Mouse (Mus musculus): Measurements from ENCODE around the gene Kxd1. TPM values are rescaled to one million over a fixed set of nuclear protein-coding genes. Genes with fewer than 3 reads are reported as not detected.

The Kxd1 gene
- polyA plus RNA-seq, 1 experiment from 2014 or later = 29.0 TPM

DNA sequence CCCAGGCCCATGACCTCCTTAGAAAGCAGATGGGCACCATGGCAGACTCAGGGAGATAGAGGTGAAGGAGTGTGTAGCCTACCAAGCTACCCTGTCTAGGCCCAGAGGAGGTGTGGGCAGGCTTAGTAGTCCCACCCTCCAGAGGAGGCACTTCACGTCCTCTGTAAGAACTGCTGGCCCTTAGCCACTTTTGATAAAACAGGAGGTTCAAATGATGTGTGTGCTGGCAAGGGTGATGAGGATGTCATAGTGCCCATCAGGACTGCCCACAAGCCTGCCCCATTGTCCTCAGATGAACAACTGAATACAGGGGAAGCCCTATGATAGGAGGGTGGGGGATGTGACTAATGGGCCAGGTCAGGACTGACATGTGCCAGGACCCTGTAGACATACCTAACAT is 25.1 kb upstream of the Kxd1 start:
- H3K27me3 ChIP-seq (ENCODE audit: control insufficient read depth, insufficient read depth, low read depth, low read length) = no peaks in the 10 kb centered on the region

DNA sequence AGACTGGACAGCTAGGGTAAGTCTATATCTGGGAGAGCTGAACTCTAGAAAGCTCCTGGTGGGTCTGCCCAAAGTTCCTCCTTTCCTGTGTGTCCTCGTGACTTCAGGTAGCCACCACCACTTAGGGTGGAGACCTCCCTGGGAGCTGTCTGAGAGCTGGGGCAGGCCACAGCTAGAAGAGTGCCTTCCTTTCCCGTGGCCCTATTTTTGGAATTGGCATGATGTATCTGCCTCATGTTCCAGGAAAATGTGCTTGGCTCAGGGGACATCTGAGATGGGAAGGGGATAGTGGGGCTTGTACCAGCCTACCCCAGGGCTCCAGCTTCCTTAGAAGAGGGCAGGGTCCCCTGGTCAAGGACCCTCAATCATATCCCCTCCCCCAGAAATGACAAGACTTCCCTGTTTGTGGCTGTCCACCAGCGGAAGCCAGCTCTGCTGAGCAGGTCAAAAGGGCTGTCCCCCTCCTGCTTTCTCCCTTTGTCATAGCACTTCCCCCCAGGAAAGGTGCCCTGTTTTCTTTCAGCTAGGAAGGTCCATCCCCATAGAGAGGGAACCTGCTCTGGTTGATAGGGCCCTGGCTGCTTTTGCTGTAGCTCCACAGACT is 23.9 kb upstream of the Kxd1 start:
- no peak overlapping the region for H3K4me2 ChIP-seq (ENCODE audit: low read depth, low read length)
- no peak overlapping the region; the same call in 1 of the 2 replicates for H3K27ac ChIP-seq (ENCODE audit: low read length)
- H3K27me3 ChIP-seq (ENCODE audit: control insufficient read depth, insufficient read depth, low read depth, low read length) = no peaks in the 10 kb centered on the region
- no peak overlapping the region for H3K4me3 ChIP-seq (ENCODE audit: low read depth, low read length)
- no peaks in the 10 kb centered on the region for H3K9me3 ChIP-seq (replicated peaks; ENCODE audit: control insufficient read depth, low read length)
- ATAC-seq (ENCODE audit: low read depth) = no peak
- H3K4me1 ChIP-seq (ENCODE audit: control insufficient read depth, low read depth, low read length) = peaks cover 59% of the 10 kb centered on the region
- H3K9ac ChIP-seq (ENCODE audit: low read depth, low read length) = no peak overlapping the region
- no peaks in the 10 kb centered on the region; the same call in 1 of the 2 replicates for H3K36me3 ChIP-seq (ENCODE audit: control insufficient read depth, insufficient read depth)
- WGBS (ENCODE audit: insufficient replicate concordance) = 34% methylated on average over 3 of the region's 3 CpGs

More for the DNA sequence above, 25.1 kb upstream of the Kxd1 start:
- Histone ChIP-seq H3K4me2 (ENCODE audit: low read depth, low read length) (no peak overlapping the region), H3K27ac (ENCODE audit: low read length) (0 out of 2 replicates have a peak overlapping the region, but pooled peaks have one; percentile 7), H3K9ac (ENCODE audit: low read depth, low read length) (no peak overlapping the region), H3K36me3 (ENCODE audit: control insufficient read depth, insufficient read depth) (no peaks in the 10 kb centered on the region; the same call in 1 of the 2 replicates), H3K4me1 (ENCODE audit: control insufficient read depth, low read depth, low read length) (peaks cover 66% of the 10 kb centered on the region), H3K9me3 (replicated peaks; ENCODE audit: control insufficient read depth, low read length) (no peaks in the 10 kb centered on the region), H3K4me3 (ENCODE audit: low read depth, low read length) (no peak overlapping the region)
- WGBS (ENCODE audit: insufficient replicate concordance) = 19% methylated on average over 1 of the region's 1 CpGs
- no peak for ATAC-seq (ENCODE audit: low read depth)

DNA sequence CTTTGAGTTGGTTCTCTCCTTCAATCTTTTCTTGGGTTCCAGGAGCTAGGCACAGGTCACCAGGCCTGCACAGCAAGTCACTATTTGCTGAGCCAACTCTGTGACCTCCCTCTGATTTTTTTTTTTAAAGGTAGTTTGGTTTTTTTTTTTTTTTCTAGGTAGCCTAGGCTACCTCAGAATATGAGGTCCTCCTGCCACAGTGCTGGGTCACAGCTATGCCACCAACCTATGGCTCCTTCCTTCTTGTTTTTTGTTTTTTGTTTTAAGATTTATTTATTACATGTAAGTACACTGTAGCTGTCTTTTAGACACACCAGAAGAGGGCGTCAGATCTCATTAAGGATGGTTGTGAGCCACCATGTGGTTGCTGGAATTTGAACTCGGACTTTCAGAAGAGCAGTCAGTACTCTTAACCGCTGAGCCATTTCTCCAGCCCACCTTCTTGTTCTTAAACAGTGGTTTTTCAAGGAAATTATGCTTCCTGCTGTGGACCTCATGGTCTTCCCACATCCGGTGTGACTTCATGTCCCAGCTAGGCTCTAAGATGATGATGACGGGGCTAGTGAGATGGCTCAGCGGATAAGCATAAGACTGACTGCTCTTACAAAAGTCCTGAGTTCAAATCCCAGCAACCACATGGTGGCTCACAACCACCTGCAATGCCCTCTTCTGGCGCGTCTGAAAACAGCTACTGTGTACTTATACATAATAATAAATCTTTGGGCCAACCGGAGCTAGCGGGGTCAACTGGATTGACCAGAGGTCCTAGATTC is 21.8 kb upstream of the Kxd1 start:
- Histone ChIP-seq H3K4me2 (ENCODE audit: low read depth, low read length) (no peak overlapping the region), H3K27ac (ENCODE audit: low read length) (no peak overlapping the region), H3K4me3 (ENCODE audit: low read depth, low read length) (no peak overlapping the region), H3K36me3 (ENCODE audit: control insufficient read depth, insufficient read depth) (no peaks in the 10 kb centered on the region), H3K9ac (ENCODE audit: low read depth, low read length) (no peak overlapping the region), H3K27me3 (ENCODE audit: control insufficient read depth, insufficient read depth, low read depth, low read length) (no peaks in the 10 kb centered on the region), H3K9me3 (replicated peaks; ENCODE audit: control insufficient read depth, low read length) (no peaks in the 10 kb centered on the region), H3K4me1 (ENCODE audit: control insufficient read depth, low read depth, low read length) (peaks cover 66% of the 10 kb centered on the region)
- WGBS (ENCODE audit: insufficient replicate concordance) = 53% methylated on average over 10 of the region's 10 CpGs
- no peak for ATAC-seq (ENCODE audit: low read depth)

DNA sequence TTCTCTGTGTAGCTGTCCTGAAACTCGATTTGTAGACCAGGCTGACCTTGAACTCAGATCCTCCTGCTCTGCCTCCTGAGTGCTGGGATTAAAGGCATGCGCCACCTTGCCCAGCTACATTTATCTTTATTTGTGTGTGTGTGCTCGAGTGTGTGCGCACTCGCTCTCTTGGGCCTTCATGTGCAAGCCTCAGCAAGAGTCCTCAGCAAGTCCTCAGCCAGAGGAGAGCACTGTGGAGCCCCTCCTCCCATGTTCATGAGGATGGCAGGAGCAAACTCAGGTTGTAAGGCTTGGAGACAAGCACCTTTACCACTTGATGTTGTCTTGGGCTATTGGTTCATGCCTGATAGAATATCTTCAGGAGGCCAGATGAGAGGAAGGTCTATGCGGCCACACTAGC is 20.0 kb upstream of the Kxd1 start:
- no peaks in the 10 kb centered on the region for H3K9me3 ChIP-seq (replicated peaks; ENCODE audit: control insufficient read depth, low read length)
- H3K9ac ChIP-seq (ENCODE audit: low read depth, low read length) = no peak overlapping the region
- H3K36me3 ChIP-seq (ENCODE audit: control insufficient read depth, insufficient read depth) = no peaks in the 10 kb centered on the region
- 0 out of 2 replicates have a peak overlapping the region, but pooled peaks have one; percentile 23 for H3K27ac ChIP-seq (ENCODE audit: low read length)
- no peak overlapping the region for H3K4me3 ChIP-seq (ENCODE audit: low read depth, low read length)
- no peaks in the 10 kb centered on the region for H3K27me3 ChIP-seq (ENCODE audit: control insufficient read depth, insufficient read depth, low read depth, low read length)
- ATAC-seq (ENCODE audit: low read depth) = no peak
- WGBS (ENCODE audit: insufficient replicate concordance) = 72% methylated on average over 6 of the region's 6 CpGs
- no peak overlapping the region for H3K4me2 ChIP-seq (ENCODE audit: low read depth, low read length)
- peaks cover 66% of the 10 kb centered on the region for H3K4me1 ChIP-seq (ENCODE audit: control insufficient read depth, low read depth, low read length)

DNA sequence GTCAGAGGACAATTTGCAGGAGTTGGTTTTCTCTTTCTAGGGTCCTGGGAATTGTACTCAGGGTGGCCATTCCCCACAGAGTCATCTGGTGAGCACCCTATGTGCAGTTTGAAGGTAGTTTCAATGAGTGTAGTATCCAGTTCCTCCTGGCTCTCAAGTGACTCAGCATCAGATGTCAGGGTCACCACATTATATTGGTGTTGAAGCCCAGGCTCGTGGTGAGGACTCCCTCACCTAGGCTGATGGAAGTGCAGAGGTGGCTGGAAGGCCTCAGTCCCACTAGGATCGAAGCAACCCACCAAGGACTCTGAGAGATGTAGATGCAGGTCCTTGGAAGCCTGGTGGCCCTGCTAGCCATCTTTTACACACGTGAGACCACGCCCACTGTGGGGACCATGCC is 18.7 kb upstream of the Kxd1 start:
- H3K9ac ChIP-seq (ENCODE audit: low read depth, low read length) = no peak overlapping the region
- no peak for ATAC-seq (ENCODE audit: low read depth)
- 47% methylated on average over 4 of the region's 4 CpGs for WGBS (ENCODE audit: insufficient replicate concordance)
- H3K36me3 ChIP-seq (ENCODE audit: control insufficient read depth, insufficient read depth) = no peaks in the 10 kb centered on the region
- H3K27me3 ChIP-seq (ENCODE audit: control insufficient read depth, insufficient read depth, low read depth, low read length) = no peaks in the 10 kb centered on the region
- no peak overlapping the region for H3K4me2 ChIP-seq (ENCODE audit: low read depth, low read length)
- H3K27ac ChIP-seq (ENCODE audit: low read length) = no peak overlapping the region
- H3K4me3 ChIP-seq (ENCODE audit: low read depth, low read length) = no peak overlapping the region
- H3K9me3 ChIP-seq (replicated peaks; ENCODE audit: control insufficient read depth, low read length) = no peaks in the 10 kb centered on the region
- peaks cover 62% of the 10 kb centered on the region for H3K4me1 ChIP-seq (ENCODE audit: control insufficient read depth, low read depth, low read length)

DNA sequence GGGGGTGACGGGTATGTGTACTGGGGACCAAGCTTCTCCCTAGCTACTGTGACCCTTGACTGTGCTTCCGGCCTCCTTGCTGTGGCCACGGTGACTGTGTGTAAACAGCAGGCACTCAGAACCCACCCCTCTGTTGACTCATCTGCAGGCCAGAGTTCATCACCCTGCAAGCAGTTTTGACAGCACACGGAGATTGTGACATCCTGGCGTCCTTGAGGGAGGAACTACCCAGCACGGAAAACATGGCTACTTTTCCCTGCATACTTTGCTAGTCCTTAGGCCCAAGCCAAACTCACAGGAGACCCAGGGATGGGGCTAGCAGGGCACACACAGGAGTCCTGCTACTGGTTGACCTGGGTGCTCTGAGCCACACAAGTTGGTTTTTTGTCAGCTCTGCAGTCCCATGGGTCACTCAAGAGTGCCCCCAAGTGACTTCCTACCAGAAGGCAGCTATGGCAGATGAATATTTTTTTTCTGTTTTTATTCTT is 16.5 kb upstream of the Kxd1 start:
- Histone ChIP-seq H3K27ac (ENCODE audit: low read length) (peak overlapping the region; percentile 88), H3K4me3 (ENCODE audit: low read depth, low read length) (no peak overlapping the region), H3K4me2 (ENCODE audit: low read depth, low read length) (peak overlapping the region; percentile 22), H3K4me1 (ENCODE audit: control insufficient read depth, low read depth, low read length) (peaks cover 70% of the 10 kb centered on the region), H3K9ac (ENCODE audit: low read depth, low read length) (no peak overlapping the region), H3K9me3 (replicated peaks; ENCODE audit: control insufficient read depth, low read length) (no peaks in the 10 kb centered on the region), H3K36me3 (ENCODE audit: control insufficient read depth, insufficient read depth) (no peaks in the 10 kb centered on the region), H3K27me3 (ENCODE audit: control insufficient read depth, insufficient read depth, low read depth, low read length) (no peaks in the 10 kb centered on the region)
- 48% methylated on average over 6 of the region's 6 CpGs for WGBS (ENCODE audit: insufficient replicate concordance)
- ATAC-seq (ENCODE audit: low read depth) = peak; percentile 38

DNA sequence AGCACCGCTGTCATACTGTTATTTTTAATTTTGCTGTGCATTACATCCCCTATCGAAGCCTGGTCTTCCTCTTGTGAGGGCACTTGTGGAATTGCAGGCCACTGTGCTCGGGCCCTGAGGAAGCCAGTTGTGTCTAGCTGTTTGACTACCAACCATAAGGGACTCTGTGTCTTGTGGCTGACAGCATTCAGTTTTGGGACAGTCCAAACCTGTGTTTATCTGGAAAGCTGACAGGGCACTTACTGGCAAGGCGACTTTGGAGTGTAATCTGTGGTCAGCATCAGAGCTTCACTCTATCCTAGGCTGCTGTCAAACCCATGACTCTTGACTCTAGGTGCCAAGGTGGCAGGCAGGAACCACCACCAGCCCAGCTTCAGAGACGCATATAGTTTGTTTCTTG is 13.3 kb upstream of the Kxd1 start:
- no peak for ATAC-seq (ENCODE audit: low read depth)
- H3K4me2 ChIP-seq (ENCODE audit: low read depth, low read length) = peak overlapping the region; percentile 90
- no peaks in the 10 kb centered on the region for H3K27me3 ChIP-seq (ENCODE audit: control insufficient read depth, insufficient read depth, low read depth, low read length)
- no peaks in the 10 kb centered on the region for H3K36me3 ChIP-seq (ENCODE audit: control insufficient read depth, insufficient read depth)
- H3K27ac ChIP-seq (ENCODE audit: low read length) = peak overlapping the region; percentile 100
- peak overlapping the region; percentile 88 for H3K4me3 ChIP-seq (ENCODE audit: low read depth, low read length)
- peak overlapping the region; percentile 94 for H3K9ac ChIP-seq (ENCODE audit: low read depth, low read length)
- no peaks in the 10 kb centered on the region for H3K9me3 ChIP-seq (replicated peaks; ENCODE audit: control insufficient read depth, low read length)
- peaks cover 58% of the 10 kb centered on the region for H3K4me1 ChIP-seq (ENCODE audit: control insufficient read depth, low read depth, low read length)
- WGBS (ENCODE audit: insufficient replicate concordance) = 59% methylated on average over 5 of the region's 5 CpGs

DNA sequence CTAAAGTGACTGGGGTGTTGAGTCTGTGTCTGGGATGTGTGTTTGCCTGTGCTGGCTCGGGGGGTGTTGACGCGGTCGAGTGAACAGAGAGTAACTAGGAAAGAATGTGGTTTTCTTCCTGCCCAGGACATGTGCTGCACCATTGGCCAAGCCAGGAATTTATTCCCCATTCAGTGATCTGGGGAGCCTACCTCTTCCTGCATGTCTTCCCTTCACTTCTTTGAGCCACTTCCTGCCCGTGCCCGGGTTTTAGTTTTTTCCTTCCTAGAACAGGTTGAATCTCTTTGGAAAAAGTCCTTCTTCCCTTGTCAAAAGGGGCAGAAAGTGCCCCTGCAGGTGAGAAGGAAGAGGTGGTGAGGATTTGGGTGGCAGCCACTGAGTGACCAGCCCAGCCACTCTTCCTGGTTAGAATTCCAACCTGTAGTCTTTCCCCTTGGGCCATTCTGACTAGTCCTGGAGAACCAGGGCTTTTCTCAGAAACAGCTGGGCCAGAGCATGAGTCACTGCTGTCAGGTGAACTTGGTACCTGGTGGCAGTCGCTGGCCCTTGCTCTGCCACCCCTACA is 12.8 kb upstream of the Kxd1 start:
- Histone ChIP-seq H3K9ac (ENCODE audit: low read depth, low read length) (peak overlapping the region; percentile 94), H3K4me1 (ENCODE audit: control insufficient read depth, low read depth, low read length) (peaks cover 54% of the 10 kb centered on the region), H3K27ac (ENCODE audit: low read length) (peak overlapping the region; percentile 100), H3K4me2 (ENCODE audit: low read depth, low read length) (peak overlapping the region; percentile 90), H3K4me3 (ENCODE audit: low read depth, low read length) (peak overlapping the region; percentile 88), H3K9me3 (replicated peaks; ENCODE audit: control insufficient read depth, low read length) (no peaks in the 10 kb centered on the region), H3K36me3 (ENCODE audit: control insufficient read depth, insufficient read depth) (peaks cover 3% of the 10 kb centered on the region; the same call in 1 of the 2 replicates), H3K27me3 (ENCODE audit: control insufficient read depth, insufficient read depth, low read depth, low read length) (no peaks in the 10 kb centered on the region)
- 17% methylated on average over 7 of the region's 7 CpGs for WGBS (ENCODE audit: insufficient replicate concordance)
- no peak for ATAC-seq (ENCODE audit: low read depth)
